Mouse (Mus musculus): ENCODE measurements around the gene Zswim2.
"Not testable (repeated sequence)": the region's sequence is repeated elsewhere in the genome, so short reads cannot be mapped to it uniquely, and the experiment has no call there.

Zswim2 gene

GRCm38 (mm10) chr2:83940931-83941361 is at the start of gene Zswim2:
Zswim2 (minus strand) TSS chr2:83941228.
- DNase-seq = peak; percentile 44

DNA sequence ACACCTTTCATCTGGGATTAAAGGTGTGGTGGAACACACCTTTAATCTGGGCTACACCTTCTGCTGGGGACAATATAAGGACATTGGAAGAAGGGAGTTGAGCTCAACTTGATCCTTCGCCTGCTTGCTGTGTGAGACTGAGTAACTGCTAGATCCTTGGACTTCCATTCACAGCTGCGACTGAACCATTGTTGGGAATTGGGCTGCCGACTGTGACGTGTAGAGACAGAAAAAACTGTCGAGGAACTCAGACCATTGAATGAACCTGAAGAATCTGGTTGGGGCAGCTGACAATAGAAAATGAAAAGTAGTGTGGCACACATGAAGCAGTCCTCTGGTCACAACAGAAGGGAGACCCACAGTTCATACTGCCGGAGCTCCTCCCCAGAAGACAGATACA is 49.2 kb upstream of the Zswim2 start, which contains the start of gene Gm13691:
Gene Gm13691, plus strand, starts transcription at position 301 of the 400 bp plus-strand sequence.
- not testable (repeated sequence) for DNase-seq

- DNase-seq = not testable (repeated sequence)
Observed at GRCm38 (mm10) chr2:83984443-83984842, 43.4 kb upstream of the Zswim2 start, which contains the start of gene Gm13697. Gm13697 (plus strand) TSS chr2:83984743.

- DNase-seq = not testable (repeated sequence)
Observed at GRCm38 (mm10) chr2:83978633-83979032, 37.6 kb upstream of the Zswim2 start, which contains the start of gene Gm13694. Gm13694 (plus strand) TSS chr2:83978933.

DNA sequence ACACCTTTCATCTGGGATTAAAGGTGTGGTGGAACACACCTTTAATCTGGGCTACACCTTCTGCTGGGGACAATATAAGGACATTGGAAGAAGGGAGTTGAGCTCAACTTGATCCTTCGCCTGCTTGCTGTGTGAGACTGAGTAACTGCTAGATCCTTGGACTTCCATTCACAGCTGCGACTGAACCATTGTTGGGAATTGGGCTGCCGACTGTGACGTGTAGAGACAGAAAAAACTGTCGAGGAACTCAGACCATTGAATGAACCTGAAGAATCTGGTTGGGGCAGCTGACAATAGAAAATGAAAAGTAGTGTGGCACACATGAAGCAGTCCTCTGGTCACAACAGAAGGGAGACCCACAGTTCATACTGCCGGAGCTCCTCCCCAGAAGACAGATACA is 31.8 kb upstream of the Zswim2 start, which contains the start of gene Gm13696:
Gene Gm13696, plus strand, starts transcription at position 301 of the 400 bp plus-strand sequence.
- DNase-seq = not testable (repeated sequence)

DNA sequence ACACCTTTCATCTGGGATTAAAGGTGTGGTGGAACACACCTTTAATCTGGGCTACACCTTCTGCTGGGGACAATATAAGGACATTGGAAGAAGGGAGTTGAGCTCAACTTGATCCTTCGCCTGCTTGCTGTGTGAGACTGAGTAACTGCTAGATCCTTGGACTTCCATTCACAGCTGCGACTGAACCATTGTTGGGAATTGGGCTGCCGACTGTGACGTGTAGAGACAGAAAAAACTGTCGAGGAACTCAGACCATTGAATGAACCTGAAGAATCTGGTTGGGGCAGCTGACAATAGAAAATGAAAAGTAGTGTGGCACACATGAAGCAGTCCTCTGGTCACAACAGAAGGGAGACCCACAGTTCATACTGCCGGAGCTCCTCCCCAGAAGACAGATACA is 26.0 kb upstream of the Zswim2 start, which contains the start of gene Gm13695:
Gene Gm13695, plus strand, starts transcription at position 301 of the 400 bp plus-strand sequence.
- not testable (repeated sequence) for DNase-seq

DNA sequence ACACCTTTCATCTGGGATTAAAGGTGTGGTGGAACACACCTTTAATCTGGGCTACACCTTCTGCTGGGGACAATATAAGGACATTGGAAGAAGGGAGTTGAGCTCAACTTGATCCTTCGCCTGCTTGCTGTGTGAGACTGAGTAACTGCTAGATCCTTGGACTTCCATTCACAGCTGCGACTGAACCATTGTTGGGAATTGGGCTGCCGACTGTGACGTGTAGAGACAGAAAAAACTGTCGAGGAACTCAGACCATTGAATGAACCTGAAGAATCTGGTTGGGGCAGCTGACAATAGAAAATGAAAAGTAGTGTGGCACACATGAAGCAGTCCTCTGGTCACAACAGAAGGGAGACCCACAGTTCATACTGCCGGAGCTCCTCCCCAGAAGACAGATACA is 20.2 kb upstream of the Zswim2 start, which contains the start of gene Gm13693:
Gene Gm13693, plus strand, starts transcription at position 301 of the 400 bp plus-strand sequence.
- not testable (repeated sequence) for DNase-seq

DNA sequence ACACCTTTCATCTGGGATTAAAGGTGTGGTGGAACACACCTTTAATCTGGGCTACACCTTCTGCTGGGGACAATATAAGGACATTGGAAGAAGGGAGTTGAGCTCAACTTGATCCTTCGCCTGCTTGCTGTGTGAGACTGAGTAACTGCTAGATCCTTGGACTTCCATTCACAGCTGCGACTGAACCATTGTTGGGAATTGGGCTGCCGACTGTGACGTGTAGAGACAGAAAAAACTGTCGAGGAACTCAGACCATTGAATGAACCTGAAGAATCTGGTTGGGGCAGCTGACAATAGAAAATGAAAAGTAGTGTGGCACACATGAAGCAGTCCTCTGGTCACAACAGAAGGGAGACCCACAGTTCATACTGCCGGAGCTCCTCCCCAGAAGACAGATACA is 14.4 kb upstream of the Zswim2 start, which contains the start of gene Gm13698:
Gene Gm13698, plus strand, starts transcription at position 301 of the 400 bp plus-strand sequence.
- DNase-seq = not testable (repeated sequence)

DNA sequence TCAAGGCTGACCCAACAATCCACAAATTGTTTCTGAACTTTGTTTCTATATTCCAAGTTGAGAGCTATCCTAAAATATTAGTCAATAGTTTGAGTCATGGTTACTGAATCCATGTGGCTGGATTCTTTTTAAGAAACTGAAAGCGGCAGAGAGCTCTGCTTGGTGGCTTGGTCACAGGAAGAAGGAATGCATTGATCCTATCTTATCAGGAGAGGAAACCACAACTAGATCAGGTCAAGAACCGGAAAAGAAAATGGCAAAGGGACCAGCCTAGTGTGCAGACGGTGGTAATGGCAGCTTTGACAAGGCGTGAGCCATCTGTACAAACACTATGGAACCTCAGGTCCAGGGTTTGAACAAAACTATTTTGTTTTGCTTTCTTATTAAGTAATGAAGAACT is 764 bp upstream of the Zswim2 start:
- DNase-seq = no peak

DNA sequence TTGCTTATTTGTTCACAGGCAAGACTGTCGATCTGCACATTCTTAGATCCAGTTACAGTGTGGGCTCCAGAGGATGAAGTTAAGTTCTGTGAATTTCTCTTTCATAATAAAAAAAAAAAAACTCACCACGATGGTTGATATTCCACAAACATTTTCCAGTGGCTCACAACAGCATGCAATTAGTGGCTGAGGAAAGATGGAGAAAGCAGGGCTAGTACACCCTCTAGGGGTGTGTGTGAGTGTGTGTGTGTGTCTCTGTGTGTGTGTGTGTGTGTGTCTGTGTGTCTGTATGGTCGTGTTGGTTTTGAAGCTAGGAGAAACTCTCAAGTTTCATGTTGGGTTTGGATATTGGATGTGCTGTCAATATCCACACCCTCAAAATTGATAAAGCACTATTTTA is 350 bp upstream of the Zswim2 start:
- no peak for DNase-seq

- no peak for DNase-seq
Observed at GRCm38 (mm10) chr2:83929478-83930088, 11.4 kb downstream of the Zswim2 start.

DNA sequence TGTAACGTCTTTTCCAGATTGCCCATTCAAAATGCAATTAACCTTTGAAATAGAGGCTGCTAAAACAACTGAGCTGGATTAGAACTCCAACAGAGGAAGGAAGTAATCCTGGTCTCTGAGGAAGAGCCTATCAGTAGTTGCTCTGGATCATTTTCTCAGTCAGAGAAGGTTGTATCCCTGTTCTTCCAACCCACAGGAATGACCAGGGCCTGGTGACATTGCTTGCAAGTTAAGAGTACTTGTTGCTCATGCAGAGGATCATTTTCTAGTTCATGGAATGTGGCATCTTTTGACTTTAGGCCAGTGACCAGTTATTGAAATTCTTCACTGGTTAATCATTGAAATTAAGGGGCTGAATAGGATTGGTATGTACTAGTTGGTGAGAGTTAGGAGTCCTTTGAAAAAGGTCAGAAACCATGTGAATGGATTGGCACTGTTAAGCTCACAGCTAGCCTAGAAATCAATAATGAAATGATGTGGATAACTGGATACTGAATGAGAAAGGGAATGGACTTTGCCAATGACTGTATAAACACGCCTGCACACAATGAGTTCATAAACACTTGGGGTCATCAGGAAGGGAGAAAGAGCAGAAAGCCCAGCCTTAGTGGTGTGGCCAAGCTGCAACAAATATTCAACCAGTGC is 39.0 kb downstream of the Zswim2 start:
- peak; percentile 1 for DNase-seq

- no peak for DNase-seq
Observed at GRCm38 (mm10) chr2:83893701-83894100, 47.3 kb downstream of the Zswim2 start.

- no peak for DNase-seq
Observed at GRCm38 (mm10) chr2:83883850-83884420, 57.1 kb downstream of the Zswim2 start.
